Mouse (Mus musculus) lung, postnatal 0 days (tissue): ENCODE results near the gene Plac8.

Experiments used
- CTCF ChIP-seq: IDR thresholded peaks from 2 replicates; pipeline ENCODE4 v1.5.1; 2016; ENCODE audit warnings: antibody characterized with exemption, mild to moderate bottlenecking
- EP300 ChIP-seq: IDR thresholded peaks from 2 replicates; pipeline ENCODE4 v1.6.1; 2016; ENCODE audit warnings: antibody characterized with exemption, mild to moderate bottlenecking, control low read depth

GRCm38 (mm10) chr5:100519027-100519411 lies 53.0 kb downstream of the Plac8 start:
- no peak for TF ChIP-seq CTCF
- TF ChIP-seq EP300, result no peak
